Mouse (Mus musculus): Measurements from ENCODE around the gene Plppr4.

Gene Plppr4

GRCm38 (mm10) chr3:117360528-117360927, at the start of gene Plppr4:
TSS of gene Plppr4 (minus strand) at chr3:117360876.
- no peak for DNase-seq

GRCm38 (mm10) chr3:117405821-117406220, 45.1 kb upstream of the Plppr4 start:
- DNase-seq = no peak

DNA sequence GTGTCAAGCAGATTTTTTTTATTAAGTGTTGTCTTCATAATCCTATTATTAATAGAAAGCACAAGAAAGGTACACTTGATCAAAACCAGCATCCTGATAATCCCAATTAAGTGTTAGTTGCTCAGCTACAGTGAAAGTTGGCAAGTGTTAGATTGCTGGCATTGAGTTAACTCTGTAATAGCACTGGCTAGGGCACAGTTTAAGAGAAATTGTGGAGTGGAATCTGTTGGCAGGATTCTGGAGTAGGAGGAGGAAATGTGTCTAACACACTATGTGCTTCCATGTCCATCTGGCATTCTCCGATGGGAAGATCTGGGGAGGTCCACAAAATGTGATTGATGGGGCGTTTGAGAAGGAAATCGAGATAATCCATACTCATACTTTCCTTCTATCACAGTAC, 43.1 kb upstream of the Plppr4 start:
- DNase-seq = no peak

GRCm38 (mm10) chr3:117366041-117366440, 5.4 kb upstream of the Plppr4 start:
- no peak for DNase-seq

GRCm38 (mm10) chr3:117359686-117360521, 772 bp downstream of the Plppr4 start:
- peak; percentile 80 for DNase-seq

- DNase-seq = no peak
These were observed 1.6 kb downstream of the Plppr4 start for GRCm38 (mm10) chr3:117358981-117359628.

DNA sequence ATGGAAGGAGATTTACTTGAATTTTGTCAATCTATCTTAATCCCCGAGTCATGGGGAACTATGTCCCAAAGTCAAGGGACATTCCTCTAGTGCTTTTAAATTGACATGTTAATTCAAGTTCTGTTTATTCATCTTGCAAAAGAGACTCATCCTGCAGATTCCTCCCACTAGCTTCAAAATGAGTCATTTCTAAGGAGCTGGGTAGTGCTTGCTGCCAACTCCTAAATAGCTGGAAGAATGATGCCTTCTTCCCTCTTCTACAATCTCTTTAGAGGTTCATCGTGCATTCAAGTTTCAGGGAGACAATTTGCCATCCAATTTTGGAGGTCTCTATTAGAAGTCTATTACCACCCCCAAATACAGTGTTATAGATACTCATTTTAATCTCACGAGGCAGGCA, 3.3 kb downstream of the Plppr4 start:
- peak; percentile 61 for DNase-seq

DNA sequence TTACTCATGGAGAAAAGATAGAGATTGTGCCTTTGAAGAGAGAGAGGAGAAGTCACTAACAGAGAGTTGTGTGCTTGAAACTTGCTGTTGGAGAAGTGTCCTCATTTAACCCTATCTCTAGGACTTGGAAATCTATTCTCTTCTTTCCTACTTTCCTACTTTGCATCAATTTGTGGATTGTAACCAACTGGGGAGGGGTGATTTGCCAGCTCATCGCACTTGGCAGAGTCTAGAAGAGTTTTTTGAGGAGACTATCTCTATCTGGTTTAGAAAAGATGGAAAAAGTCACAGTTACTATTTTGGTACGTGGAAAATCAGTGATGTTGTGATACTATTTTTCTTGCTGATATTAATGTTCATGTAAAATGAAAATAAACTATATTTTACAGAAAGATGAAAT, 6.7 kb downstream of the Plppr4 start:
- DNase-seq = peak; percentile 24

- no peak for DNase-seq
These were observed 14.3 kb downstream of the Plppr4 start for GRCm38 (mm10) chr3:117346351-117346750.

- DNase-seq = no peak
These were observed 29.2 kb downstream of the Plppr4 start for GRCm38 (mm10) chr3:117331502-117331901.

GRCm38 (mm10) chr3:117329485-117329884, 31.2 kb downstream of the Plppr4 start:
- peak; percentile 68 for DNase-seq

- DNase-seq = no peak
These were observed 34.1 kb downstream of the Plppr4 start for GRCm38 (mm10) chr3:117326551-117326950.

DNA sequence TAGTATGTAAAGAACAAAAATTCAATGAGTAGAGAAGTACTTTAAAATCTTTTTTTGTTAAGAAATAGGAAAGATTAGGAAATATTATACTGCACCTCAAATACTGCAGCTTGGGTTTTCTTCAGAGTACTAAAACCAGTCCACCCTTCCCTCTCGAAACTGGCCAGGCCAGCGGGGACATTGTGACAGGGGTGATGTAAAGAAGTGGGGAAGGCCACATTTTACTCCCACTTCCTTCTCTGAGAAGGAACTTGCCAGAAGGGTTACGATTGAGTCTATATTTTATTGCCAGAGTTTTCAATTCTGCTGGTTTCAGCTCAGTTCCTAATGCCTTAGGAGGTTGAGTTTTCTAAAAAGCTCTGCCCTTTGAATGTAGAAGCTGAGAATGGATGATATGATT, 41.0 kb downstream of the Plppr4 start:
- DNase-seq = no peak

- DNase-seq = no peak
These were observed 47.3 kb downstream of the Plppr4 start for GRCm38 (mm10) chr3:117313339-117313738.

DNA sequence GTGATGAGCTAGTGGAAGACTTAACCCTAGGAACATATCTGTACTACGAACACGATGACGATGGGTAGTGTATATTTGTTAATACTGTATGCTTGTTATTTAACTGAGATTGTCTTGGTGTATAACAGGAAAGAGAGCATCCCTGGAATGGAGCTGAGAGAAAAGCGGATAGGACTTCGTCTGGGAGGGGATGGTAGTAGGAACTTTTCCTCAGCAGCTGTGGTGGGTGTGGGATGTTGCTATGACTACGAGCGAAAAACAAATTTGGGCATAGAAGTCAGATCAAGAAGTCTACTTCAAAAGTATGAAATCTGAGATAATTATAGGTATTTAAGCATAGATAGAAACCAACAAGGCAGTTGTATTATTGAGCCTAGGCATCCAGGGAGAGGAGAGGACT, 48.6 kb downstream of the Plppr4 start:
- peak; percentile 40 for DNase-seq

DNA sequence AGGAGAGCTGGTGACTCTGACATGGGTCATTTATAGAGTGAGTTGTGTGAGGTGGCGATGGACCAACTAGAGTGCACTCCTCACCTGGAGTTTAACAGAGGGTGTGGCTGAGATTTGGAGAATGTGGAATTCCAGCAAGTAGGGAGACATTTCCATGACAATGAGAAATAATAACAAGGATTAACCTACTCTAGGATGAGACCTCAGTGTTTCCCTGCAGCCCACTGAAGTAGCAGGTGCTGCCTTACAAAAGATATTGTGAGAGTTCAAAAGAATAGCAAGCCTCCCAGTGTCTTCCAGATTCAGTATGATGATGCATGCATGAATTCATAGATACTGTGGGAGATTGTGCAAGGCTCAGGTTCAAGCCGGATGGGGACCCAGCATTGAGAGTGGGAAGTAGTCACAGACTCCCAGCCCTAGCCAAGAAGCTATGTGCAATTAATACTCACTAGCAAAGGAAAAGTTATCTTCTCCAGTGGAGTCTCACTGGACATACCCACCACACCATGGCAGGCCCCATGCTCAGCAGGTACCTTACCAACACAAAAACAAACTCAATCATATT, 49.8 kb downstream of the Plppr4 start:
- DNase-seq = no peak

DNA sequence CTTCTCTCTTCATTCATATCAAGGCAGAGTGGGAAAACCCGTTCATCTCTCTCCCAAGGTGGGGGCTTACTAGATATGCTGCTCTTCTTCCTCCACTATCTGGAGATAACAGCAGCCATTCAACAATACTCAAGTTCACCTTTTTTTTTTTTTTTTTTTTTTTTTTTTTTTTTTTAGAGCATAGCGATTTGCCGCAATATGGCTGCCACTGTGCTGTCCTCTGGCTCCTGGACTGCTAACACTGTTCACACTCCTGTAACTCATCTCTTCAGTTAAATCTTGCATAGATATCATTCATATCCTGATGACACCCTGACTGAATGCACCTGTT, 51.1 kb downstream of the Plppr4 start:
- DNase-seq = no peak

DNA sequence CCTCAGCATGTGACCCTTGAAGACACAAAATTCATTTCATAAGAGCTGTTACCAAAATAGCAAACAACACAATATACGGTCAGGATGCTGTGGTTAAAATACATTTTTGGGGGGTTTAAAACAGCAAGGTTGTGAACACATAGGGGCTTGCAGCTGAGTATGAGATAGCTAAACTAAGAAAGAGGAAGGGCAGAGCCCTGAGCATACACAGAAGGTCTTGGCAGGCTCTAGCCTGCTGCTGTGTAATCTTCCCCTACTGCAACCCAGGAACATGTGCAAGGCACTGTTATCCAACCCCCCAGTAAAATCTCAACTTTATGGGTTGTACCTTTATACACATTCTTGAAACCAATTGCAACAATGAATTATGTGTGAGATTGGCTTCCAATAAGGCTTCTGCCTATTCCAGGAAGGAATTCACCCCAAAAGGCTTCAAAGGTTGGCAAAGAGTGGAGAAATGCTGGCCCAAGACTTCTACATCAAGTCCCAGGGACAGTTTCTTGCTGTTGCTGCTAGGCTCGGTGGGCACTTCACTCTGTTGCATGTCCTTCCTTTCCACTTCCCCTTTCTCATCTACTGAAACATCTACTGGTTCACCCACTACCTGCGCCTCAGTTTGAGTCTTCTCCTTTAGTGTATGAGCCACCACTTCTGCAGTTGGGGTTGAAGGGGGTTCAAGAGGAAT, 51.6 kb downstream of the Plppr4 start:
- no peak for DNase-seq

DNA sequence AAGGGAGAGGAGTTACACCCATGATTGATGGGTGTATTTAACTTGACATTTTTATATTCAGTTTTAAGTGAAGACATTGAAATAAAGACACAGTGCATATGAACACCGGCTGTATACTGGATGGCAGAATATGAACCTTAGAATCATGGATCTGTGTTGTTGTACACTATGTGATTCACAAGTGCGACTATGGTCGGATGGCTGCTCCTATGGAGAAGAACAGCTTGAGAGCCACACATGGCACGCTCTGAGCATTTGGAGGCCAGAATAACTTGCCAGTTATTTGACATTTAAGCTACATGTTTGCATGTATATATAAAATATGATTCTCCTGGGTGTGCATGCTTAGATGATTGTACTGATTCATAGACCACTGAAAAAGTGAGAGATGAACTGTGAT, 53.1 kb downstream of the Plppr4 start:
- DNase-seq = no peak

DNA sequence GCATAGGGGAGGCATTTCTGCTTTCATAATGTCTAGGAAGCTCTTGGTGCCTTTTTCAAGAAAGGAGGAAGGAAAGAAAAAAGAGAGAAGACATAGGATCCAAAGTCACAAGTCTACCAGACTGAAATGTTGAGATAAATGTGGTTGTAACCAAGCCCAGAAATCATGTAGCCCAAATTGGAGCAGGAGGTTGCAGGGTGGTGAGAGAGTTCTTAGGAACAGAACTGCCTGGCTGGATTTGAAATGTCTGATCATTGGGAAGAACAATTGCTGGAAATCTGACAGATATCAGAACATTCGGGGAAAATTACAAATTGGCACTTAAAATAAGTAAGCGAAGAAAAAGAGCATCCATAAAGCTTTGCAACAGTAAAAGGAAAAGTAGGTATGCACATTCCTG, 56.6 kb downstream of the Plppr4 start:
- no peak for DNase-seq

GRCm38 (mm10) chr3:117300735-117301271, 59.9 kb downstream of the Plppr4 start:
- DNase-seq = no peak

DNA sequence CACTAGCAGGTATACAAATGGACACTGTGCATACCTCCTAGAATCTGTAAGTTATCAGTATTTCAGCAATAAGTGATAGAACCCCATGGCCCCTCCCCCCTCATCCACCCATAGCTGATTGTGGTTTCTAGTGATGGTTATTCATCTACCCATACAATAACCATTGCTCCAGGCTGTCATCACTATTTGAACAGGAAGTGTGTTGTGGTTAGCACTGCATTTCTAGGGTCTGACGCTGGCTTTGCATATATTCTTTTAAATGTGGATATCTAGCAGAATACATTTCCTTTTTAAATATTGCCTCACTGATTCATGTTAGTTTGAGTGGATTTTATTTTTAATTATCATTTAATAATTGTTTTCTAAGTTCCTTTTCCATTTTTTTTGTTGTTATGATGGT, 62.9 kb downstream of the Plppr4 start:
- DNase-seq = no peak

- no peak for DNase-seq
These were observed 66.3 kb downstream of the Plppr4 start for GRCm38 (mm10) chr3:117294308-117294925.

All from right cerebral cortex, adult 18-20 months (tissue).